Mouse (Mus musculus): ENCODE results near the gene Vav3. TPM values are rescaled to one million over a fixed set of nuclear protein-coding genes. Genes with fewer than 3 reads are reported as not detected.

Vav3 gene
- polyA plus RNA-seq, 1 experiment: 1.7 TPM

DNA sequence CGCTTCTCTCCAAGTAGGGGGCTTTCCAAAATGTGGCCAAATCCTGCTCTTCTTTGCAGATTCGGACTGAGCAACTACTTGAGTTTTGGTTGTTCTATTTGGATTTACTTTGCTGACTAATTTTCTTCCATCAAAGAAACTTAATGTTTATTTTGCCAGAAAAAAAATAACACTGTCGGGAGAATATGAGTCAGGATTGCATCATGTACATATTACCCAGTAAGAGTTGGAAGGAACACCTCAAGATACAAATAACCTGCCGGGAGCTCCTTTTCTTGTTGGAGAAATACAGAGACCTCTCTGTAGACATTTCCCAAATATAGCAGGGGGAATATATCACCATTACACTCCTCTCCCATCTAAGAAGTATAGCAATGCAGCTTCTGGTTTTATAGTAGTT is 300.3 kb downstream of the Vav3 start:
- no peak overlapping the region for H3K27ac ChIP-seq (ENCODE audit: insufficient read depth, low read length)
- H3K27me3 ChIP-seq (ENCODE audit: control insufficient read depth, insufficient read depth, low read length): no peaks in the 10 kb centered on the region
- H3K4me3 ChIP-seq (ENCODE audit: extremely low read depth, insufficient read depth, insufficient read length): no peak overlapping the region
- no peaks in the 10 kb centered on the region for H3K36me3 ChIP-seq (ENCODE audit: control insufficient read depth, insufficient read depth, low read length)
- WGBS: 95% methylated on average over 4 of the region's 4 CpGs
- TF ChIP-seq CTCF (IDR thresholded peaks at IDR 0.05; ENCODE audit: extremely low read depth, insufficient read depth, insufficient read length, insufficient replicate concordance) (no peak), POLR2A (IDR thresholded peaks at IDR 0.05; ENCODE audit: low read depth, low read length) (no peak)
- no peak for DNase-seq (ENCODE audit: low read depth in 1 of 2, low spot score in 2 of 2)
- H3K4me1 ChIP-seq (ENCODE audit: control insufficient read depth, insufficient read depth, insufficient read length): no peaks in the 10 kb centered on the region

- Histone ChIP-seq H3K4me3 (ENCODE audit: extremely low read depth, insufficient read depth, insufficient read length) (no peak overlapping the region), H3K4me1 (ENCODE audit: control insufficient read depth, insufficient read depth, insufficient read length) (no peaks in the 10 kb centered on the region), H3K27me3 (ENCODE audit: control insufficient read depth, insufficient read depth, low read length) (no peaks in the 10 kb centered on the region), H3K27ac (ENCODE audit: insufficient read depth, low read length) (no peak overlapping the region), H3K36me3 (ENCODE audit: control insufficient read depth, insufficient read depth, low read length) (no peaks in the 10 kb centered on the region)
- WGBS: 86% methylated on average over 2 of the region's 2 CpGs
- no peak for DNase-seq (ENCODE audit: low read depth in 1 of 2, low spot score in 2 of 2)
- TF ChIP-seq POLR2A (IDR thresholded peaks at IDR 0.05; ENCODE audit: low read depth, low read length) (no peak), CTCF (IDR thresholded peaks at IDR 0.05; ENCODE audit: extremely low read depth, insufficient read depth, insufficient read length, insufficient replicate concordance) (no peak)
These were observed 307.8 kb downstream of the Vav3 start for GRCm38 (mm10) chr3:109648242-109648641.

GRCm38 (mm10) chr3:109651479-109651878 is 311.0 kb downstream of the Vav3 start:
- TF ChIP-seq POLR2A (IDR thresholded peaks at IDR 0.05; ENCODE audit: low read depth, low read length) (no peak), CTCF (IDR thresholded peaks at IDR 0.05; ENCODE audit: extremely low read depth, insufficient read depth, insufficient read length, insufficient replicate concordance) (no peak)
- Histone ChIP-seq H3K27me3 (ENCODE audit: control insufficient read depth, insufficient read depth, low read length) (no peaks in the 10 kb centered on the region), H3K27ac (ENCODE audit: insufficient read depth, low read length) (no peak overlapping the region), H3K36me3 (ENCODE audit: control insufficient read depth, insufficient read depth, low read length) (no peaks in the 10 kb centered on the region), H3K4me3 (ENCODE audit: extremely low read depth, insufficient read depth, insufficient read length) (no peak overlapping the region), H3K4me1 (ENCODE audit: control insufficient read depth, insufficient read depth, insufficient read length) (no peaks in the 10 kb centered on the region)
- WGBS: 85% methylated on average over 3 of the region's 3 CpGs
- no peak for DNase-seq (ENCODE audit: low read depth in 1 of 2, low spot score in 2 of 2)

DNA sequence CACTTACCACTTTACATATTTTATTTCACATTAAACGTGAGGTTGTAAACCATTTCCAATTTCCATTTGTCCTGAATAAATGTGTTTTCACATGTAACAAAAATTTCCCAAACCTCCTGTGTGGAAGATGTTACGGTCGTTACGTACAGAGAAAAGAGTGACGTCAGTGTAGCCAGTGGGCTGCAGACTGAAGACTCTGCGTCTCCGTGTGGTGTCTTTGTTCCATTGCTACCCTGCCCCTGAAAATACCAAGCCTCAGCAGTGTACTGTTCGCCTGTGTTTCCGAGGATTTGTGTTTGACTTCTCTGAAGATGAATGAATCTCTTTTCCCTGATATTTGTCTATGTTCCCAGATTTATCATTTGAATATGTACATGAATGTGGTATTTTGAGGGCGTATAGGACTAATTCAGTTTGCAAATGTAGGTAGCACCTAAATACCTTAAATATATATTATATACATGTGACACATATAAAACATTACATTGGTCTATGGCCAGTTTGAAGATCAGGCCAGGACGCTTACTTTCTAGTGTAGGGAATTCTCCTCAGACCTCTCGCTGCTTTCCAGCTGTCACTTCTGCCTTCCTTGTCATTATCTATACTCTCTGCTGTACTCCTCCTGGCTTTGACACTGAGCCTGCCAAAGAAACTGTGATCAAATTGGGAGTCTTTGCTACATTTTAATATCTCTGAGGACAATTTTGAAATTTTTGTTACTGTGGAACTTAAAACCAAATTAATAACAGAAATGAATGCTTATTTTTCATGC is 312.6 kb downstream of the Vav3 start:
- Histone ChIP-seq H3K4me1 (ENCODE audit: control insufficient read depth, insufficient read depth, insufficient read length) (no peaks in the 10 kb centered on the region), H3K36me3 (ENCODE audit: control insufficient read depth, insufficient read depth, low read length) (no peaks in the 10 kb centered on the region), H3K27ac (ENCODE audit: insufficient read depth, low read length) (no peak overlapping the region), H3K27me3 (ENCODE audit: control insufficient read depth, insufficient read depth, low read length) (no peaks in the 10 kb centered on the region), H3K4me3 (ENCODE audit: extremely low read depth, insufficient read depth, insufficient read length) (no peak overlapping the region)
- TF ChIP-seq CTCF (IDR thresholded peaks at IDR 0.05; ENCODE audit: extremely low read depth, insufficient read depth, insufficient read length, insufficient replicate concordance): no peak
- no peak for TF ChIP-seq POLR2A (IDR thresholded peaks at IDR 0.05; ENCODE audit: low read depth, low read length)
- no peak for DNase-seq (ENCODE audit: low read depth in 1 of 2, low spot score in 2 of 2)
- WGBS: 94% methylated on average over 12 of the region's 12 CpGs

GRCm38 (mm10) chr3:109654386-109654785 is 313.9 kb downstream of the Vav3 start:
- Histone ChIP-seq H3K4me1 (ENCODE audit: control insufficient read depth, insufficient read depth, insufficient read length) (no peaks in the 10 kb centered on the region), H3K27me3 (ENCODE audit: control insufficient read depth, insufficient read depth, low read length) (no peaks in the 10 kb centered on the region), H3K4me3 (ENCODE audit: extremely low read depth, insufficient read depth, insufficient read length) (no peak overlapping the region), H3K27ac (ENCODE audit: insufficient read depth, low read length) (no peak overlapping the region), H3K36me3 (ENCODE audit: control insufficient read depth, insufficient read depth, low read length) (no peaks in the 10 kb centered on the region)
- no peak for TF ChIP-seq CTCF (IDR thresholded peaks at IDR 0.05; ENCODE audit: extremely low read depth, insufficient read depth, insufficient read length, insufficient replicate concordance)
- no peak for TF ChIP-seq POLR2A (IDR thresholded peaks at IDR 0.05; ENCODE audit: low read depth, low read length)
- no peak for DNase-seq (ENCODE audit: low read depth in 1 of 2, low spot score in 2 of 2)
- 94% methylated on average over 4 of the region's 4 CpGs for WGBS

DNA sequence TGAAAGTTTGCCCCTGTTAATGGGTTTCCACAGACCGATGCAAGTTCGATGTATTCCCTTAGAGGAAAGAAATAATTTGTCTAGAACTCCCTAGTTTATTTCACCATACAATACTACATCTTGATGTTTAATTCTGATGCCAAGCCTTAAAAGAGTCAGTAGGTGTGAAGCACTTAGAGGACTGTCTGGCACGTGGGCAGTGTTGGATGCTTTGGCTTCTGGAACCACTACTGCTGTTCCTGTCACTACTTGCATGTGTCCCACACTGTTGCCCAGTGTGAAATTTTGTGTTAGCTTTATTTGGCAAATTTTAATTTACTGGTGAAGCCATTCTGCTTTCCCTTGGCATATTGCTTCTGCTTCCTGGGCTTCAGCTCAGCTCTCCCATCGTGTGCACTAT is 331.3 kb downstream of the Vav3 start:
- whole genome bisulfite sequencing: 90% methylated on average over 4 of the region's 4 CpGs
- Histone ChIP-seq H3K36me3 (ENCODE audit: control insufficient read depth, insufficient read depth, low read length) (no peaks in the 10 kb centered on the region), H3K27me3 (ENCODE audit: control insufficient read depth, insufficient read depth, low read length) (no peaks in the 10 kb centered on the region), H3K27ac (ENCODE audit: insufficient read depth, low read length) (no peak overlapping the region), H3K4me1 (ENCODE audit: control insufficient read depth, insufficient read depth, insufficient read length) (no peaks in the 10 kb centered on the region), H3K4me3 (ENCODE audit: extremely low read depth, insufficient read depth, insufficient read length) (no peak overlapping the region)
- DNase-seq (ENCODE audit: low read depth in 1 of 2, low spot score in 2 of 2): no peak
- no peak for TF ChIP-seq CTCF (IDR thresholded peaks at IDR 0.05; ENCODE audit: extremely low read depth, insufficient read depth, insufficient read length, insufficient replicate concordance)
- TF ChIP-seq POLR2A (IDR thresholded peaks at IDR 0.05; ENCODE audit: low read depth, low read length): no peak

- Histone ChIP-seq H3K27me3 (ENCODE audit: control insufficient read depth, insufficient read depth, low read length) (no peaks in the 10 kb centered on the region), H3K4me1 (ENCODE audit: control insufficient read depth, insufficient read depth, insufficient read length) (no peaks in the 10 kb centered on the region), H3K36me3 (ENCODE audit: control insufficient read depth, insufficient read depth, low read length) (no peaks in the 10 kb centered on the region), H3K27ac (ENCODE audit: insufficient read depth, low read length) (no peak overlapping the region), H3K4me3 (ENCODE audit: extremely low read depth, insufficient read depth, insufficient read length) (no peak overlapping the region)
- WGBS: 93% methylated on average over 1 of the region's 1 CpGs
- no peak for DNase-seq (ENCODE audit: low read depth in 1 of 2, low spot score in 2 of 2)
- TF ChIP-seq POLR2A (IDR thresholded peaks at IDR 0.05; ENCODE audit: low read depth, low read length): no peak
- TF ChIP-seq CTCF (IDR thresholded peaks at IDR 0.05; ENCODE audit: extremely low read depth, insufficient read depth, insufficient read length, insufficient replicate concordance): no peak
These were observed 332.5 kb downstream of the Vav3 start for GRCm38 (mm10) chr3:109672925-109673324.
